8 mouse cellular contexts compared by ENCODE assay signal in the genomic region with DNA sequence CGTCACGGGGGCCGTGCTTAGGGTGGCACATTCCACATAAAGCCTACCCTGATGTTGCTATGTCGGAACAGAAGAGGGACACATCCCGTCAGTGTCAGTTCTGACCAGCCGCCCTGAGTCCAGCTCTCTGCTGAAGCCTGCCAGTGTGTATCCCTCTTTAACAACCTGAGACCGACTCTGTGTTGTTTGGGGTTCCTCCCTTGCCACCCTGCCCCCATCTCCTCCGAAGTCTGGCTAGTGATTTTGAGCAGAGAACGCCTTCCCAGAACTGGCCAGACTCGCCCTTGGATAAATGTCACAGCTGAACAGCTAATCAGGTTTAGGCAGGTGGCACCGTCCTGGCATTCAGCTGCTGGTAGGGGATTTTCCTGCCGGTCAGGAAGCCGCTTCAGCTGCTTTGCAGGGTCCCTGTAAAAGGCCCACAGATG. TPM values are rescaled to one million over a fixed set of nuclear protein-coding genes. Genes with fewer than 3 reads are reported as not detected.
DNase-seq lines count a peak whose midpoint lies in the region; ATAC-seq and TF ChIP-seq lines count a peak whose summit lies in the region.

No protein-coding gene starts in this region.

- no peak for DNase-seq in spleen, adult 2 months (ENCODE audit: low read depth in 1 of 2, low spot score in 2 of 2)
- DNase-seq in spleen, postnatal 36 days (ENCODE audit: low spot score in 2 of 2) = no peak
- peak; percentile 50 to 67 for DNase-seq in heart, postnatal 10 days
- peak; percentile 45 for DNase-seq in liver, adult 2 months (ENCODE audit: extremely low read depth, low read depth, low spot score)
- DNase-seq in skeletal muscle tissue, adult 2 months (ENCODE audit: low read depth, low spot score) = peak; percentile 68
- no peak for DNase-seq in ovary, adult 18-20 months (ENCODE audit: low spot score)
- no peak for DNase-seq in right cerebral cortex, postnatal 10 days (ENCODE audit: low spot score in 2 of 2)

- H3K9ac ChIP-seq in embryonic facial prominence, embryonic 12.5 days = peak overlapping the region; percentile 45
- H3K9ac ChIP-seq in liver, adult 2 months (ENCODE audit: low read depth, low read length) = peak overlapping the region; percentile 76

- no peak for TF ChIP-seq POLR2A in spleen, adult 2 months (IDR thresholded peaks at IDR 0.05; ENCODE audit: low read depth, low read length)
- TF ChIP-seq POLR2A in liver, adult 2 months (IDR thresholded peaks at IDR 0.05; ENCODE audit: extremely low read depth, insufficient read depth, low read length) = no peak

- intact Hi-C loops in heart, postnatal 10 days (cut with DNase I) = loop anchor here (2.0 kb wide), 1 partner anchor 16 kb away; a partner anchor contains a TSS

- H3K36me3 ChIP-seq in spleen, adult 2 months (ENCODE audit: control insufficient read depth, insufficient read depth, low read length) = peaks cover 14% of the 10 kb centered on the region
- peaks cover 24% of the 10 kb centered on the region for H3K36me3 ChIP-seq in embryonic facial prominence, embryonic 12.5 days
- peaks cover 7% of the 10 kb centered on the region; the same call in 1 of the 2 replicates for H3K36me3 ChIP-seq in liver, adult 2 months (ENCODE audit: control insufficient read depth, insufficient read depth, low read length)

- 21% methylated on average over 13 of the region's 13 CpGs for WGBS in spleen, adult 2 months
- 5% methylated on average over 13 of the region's 13 CpGs for WGBS in embryonic facial prominence, embryonic 12.5 days
- WGBS in liver, adult 2 months = 7% methylated on average over 13 of the region's 13 CpGs

- peak overlapping the region; percentile 23 for H3K4me3 ChIP-seq in spleen, adult 2 months (ENCODE audit: extremely low read depth, insufficient read depth, insufficient read length)
- H3K4me3 ChIP-seq in embryonic facial prominence, embryonic 12.5 days = peak overlapping the region; percentile 67
- H3K4me3 ChIP-seq in liver, adult 2 months (ENCODE audit: insufficient read depth, low read depth, low read length) = peak overlapping the region; percentile 61

- H3K27me3 ChIP-seq in spleen, adult 2 months (ENCODE audit: control insufficient read depth, insufficient read depth, low read length) = no peaks in the 10 kb centered on the region
- peaks cover 18% of the 10 kb centered on the region for H3K27me3 ChIP-seq in embryonic facial prominence, embryonic 12.5 days
- H3K27me3 ChIP-seq in liver, adult 2 months (ENCODE audit: control insufficient read depth, insufficient read depth, low read length) = no peaks in the 10 kb centered on the region

- ATAC-seq in embryonic facial prominence, embryonic 12.5 days (ENCODE audit: insufficient number of reproducible peaks, insufficient read depth, low FRiP score, low TSS enrichment) = no peak

- peaks cover 16% of the 10 kb centered on the region for H3K79me2 ChIP-seq in liver, adult 2 months (ENCODE audit: control insufficient read depth, insufficient read depth, low read length)

- no peak overlapping the region for H3K27ac ChIP-seq in spleen, adult 2 months (ENCODE audit: insufficient read depth, low read length)
- no peak overlapping the region for H3K27ac ChIP-seq in embryonic facial prominence, embryonic 12.5 days
- peak overlapping the region; percentile 88 for H3K27ac ChIP-seq in liver, adult 2 months (replicated peaks; ENCODE audit: insufficient read depth, low read depth, low read length)

- peaks cover 11% of the 10 kb centered on the region for H3K4me1 ChIP-seq in spleen, adult 2 months (ENCODE audit: control insufficient read depth, insufficient read depth, insufficient read length)
- peaks cover 34% of the 10 kb centered on the region for H3K4me1 ChIP-seq in embryonic facial prominence, embryonic 12.5 days
- H3K4me1 ChIP-seq in liver, adult 2 months (ENCODE audit: control insufficient read depth, insufficient read depth, low read length) = peaks cover 24% of the 10 kb centered on the region

- H3K4me2 ChIP-seq in embryonic facial prominence, embryonic 12.5 days (replicated peaks) = peak overlapping the region; percentile 100

- H3K9me3 ChIP-seq in embryonic facial prominence, embryonic 12.5 days = no peaks in the 10 kb centered on the region

- TF ChIP-seq CTCF in spleen, adult 2 months (IDR thresholded peaks at IDR 0.05; ENCODE audit: extremely low read depth, insufficient read depth, insufficient read length, insufficient replicate concordance) = no peak
- TF ChIP-seq CTCF in liver, adult 2 months (IDR thresholded peaks at IDR 0.05; ENCODE audit: low read depth, low read length) = no peak

RNA-seq across cellular contexts. Expression of a gene that starts 2.1 kb away (rescaled TPM):
- 20.1 and 28.4 TPM in 2 replicates for polyA plus RNA-seq in spleen, adult 2 months (2012; rRNA removed)
- 13.0 and 13.5 TPM in 2 replicates for polyA plus RNA-seq in embryonic facial prominence, embryonic 12.5 days (2016; fragmentation: Nextera tagmentation; extraction: Ambion mirVana)
- 10 to 100 TPM; 43.5 to 49.4 TPM for total RNA-seq in heart, postnatal 10 days (2021)
- 25.8 and 30.8 TPM in 2 replicates for total RNA-seq in liver, adult 2 months (2014; rRNA removed)
- polyA plus RNA-seq in liver, adult 2 months (2012; rRNA removed) = 21.8 and 23.9 TPM in 2 replicates

RNA-seq across cellular contexts. Expression of a gene that starts 14.7 kb away (rescaled TPM):
- 3.8 and 4.2 TPM in 2 replicates for polyA plus RNA-seq in spleen, adult 2 months (2012; rRNA removed)
- 42.2 and 44.3 TPM in 2 replicates for polyA plus RNA-seq in embryonic facial prominence, embryonic 12.5 days (2016; fragmentation: Nextera tagmentation; extraction: Ambion mirVana)
- 10 to 100 TPM in 1 of 2 experiments, 1 to 10 TPM in 1; 8.5 to 11.3 TPM for total RNA-seq in heart, postnatal 10 days (2021)
- 1.3 and 1.4 TPM in 2 replicates for total RNA-seq in liver, adult 2 months (2014; rRNA removed)
- 1.9 and 2.7 TPM in 2 replicates for polyA plus RNA-seq in liver, adult 2 months (2012; rRNA removed)

RNA-seq across cellular contexts. Expression of a gene that starts 16.8 kb away (rescaled TPM):
- polyA plus RNA-seq in spleen, adult 2 months (2012; rRNA removed) = 18.9 and 21.3 TPM in 2 replicates
- 25.3 and 30.2 TPM in 2 replicates for polyA plus RNA-seq in embryonic facial prominence, embryonic 12.5 days (2016; fragmentation: Nextera tagmentation; extraction: Ambion mirVana)
- total RNA-seq in heart, postnatal 10 days (2021) = 1 to 10 TPM; 4.9 to 5.2 TPM
- total RNA-seq in liver, adult 2 months (2014; rRNA removed) = 12.0 and 16.0 TPM in 2 replicates
- 11.8 and 16.6 TPM in 2 replicates for polyA plus RNA-seq in liver, adult 2 months (2012; rRNA removed)

RNA-seq across cellular contexts. Expression of a gene that starts 21.9 kb away (rescaled TPM):
- polyA plus RNA-seq in spleen, adult 2 months (2012; rRNA removed) = 46.2 and 53.0 TPM in 2 replicates
- 45.2 and 45.6 TPM in 2 replicates for polyA plus RNA-seq in embryonic facial prominence, embryonic 12.5 days (2016; fragmentation: Nextera tagmentation; extraction: Ambion mirVana)
- total RNA-seq in heart, postnatal 10 days (2021) = 10 to 100 TPM; 10.3 to 12.5 TPM
- total RNA-seq in liver, adult 2 months (2014; rRNA removed) = 7.9 and 8.0 TPM in 2 replicates
- 20.8 and 24.1 TPM in 2 replicates for polyA plus RNA-seq in liver, adult 2 months (2012; rRNA removed)

RNA-seq across cellular contexts. Expression of a gene that starts 27.6 kb away (rescaled TPM):
- polyA plus RNA-seq in spleen, adult 2 months (2012; rRNA removed) = 0.14 and 0.15 TPM in 2 replicates
- 1.0 and 1.1 TPM in 2 replicates for polyA plus RNA-seq in embryonic facial prominence, embryonic 12.5 days (2016; fragmentation: Nextera tagmentation; extraction: Ambion mirVana)
- under 1 TPM; 0.10 to 0.17 TPM for total RNA-seq in heart, postnatal 10 days (2021)
- not detected in 2 replicates for total RNA-seq in liver, adult 2 months (2014; rRNA removed)
- polyA plus RNA-seq in liver, adult 2 months (2012; rRNA removed) = not detected in 2 replicates

Comparison
In these comparisons a context has a peak if more than half of its experiments do, and no peak if none do; other contexts are left out.
1. DNase-seq: peak in heart, postnatal 10 days (2 of 2), liver, adult 2 months (single experiment) and skeletal muscle tissue, adult 2 months (single experiment); none in spleen, adult 2 months (0 of 2), spleen, postnatal 36 days (0 of 2), ovary, adult 18-20 months (single experiment) and right cerebral cortex, postnatal 10 days (0 of 2).
2. Peak in every context shown above with its lines, with median percentiles within 50 percentile points of each other: H3K4me3 ChIP-seq.